ENCODE assay signal across 11 mouse cellular contexts in the genomic region with DNA sequence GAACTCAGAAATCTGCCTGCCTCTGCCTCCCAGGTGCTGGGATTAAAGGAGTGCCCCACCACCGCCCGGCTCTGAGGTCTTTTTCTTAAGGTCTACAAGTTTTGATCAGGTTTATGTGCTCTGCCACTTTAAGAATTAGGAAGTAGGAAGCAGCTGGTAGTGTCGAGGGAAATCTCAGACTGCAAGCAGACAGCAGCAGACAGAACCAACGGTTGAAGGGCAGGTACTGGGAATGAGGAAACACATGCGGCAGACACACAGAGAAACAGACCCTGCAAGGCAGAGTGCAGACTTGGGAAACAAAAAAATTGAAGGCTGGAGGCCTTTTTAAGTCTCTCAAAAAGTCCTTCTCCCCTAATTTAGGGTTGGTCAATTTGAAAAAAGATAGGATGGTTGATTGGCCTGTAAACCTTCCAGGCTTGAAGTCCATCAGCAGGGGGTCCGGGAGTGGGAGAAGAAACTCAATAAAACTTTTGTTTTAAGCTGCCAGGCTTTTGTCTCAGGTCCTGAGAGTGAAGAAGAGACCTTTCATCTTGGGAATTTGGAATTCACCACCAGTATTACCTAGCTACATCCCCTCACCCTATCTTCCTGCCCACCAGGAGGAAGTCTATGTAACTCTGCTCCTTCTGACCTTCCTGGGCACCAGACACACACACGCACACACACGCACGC. TPM values are rescaled to one million over a fixed set of nuclear protein-coding genes. Genes with fewer than 3 reads are reported as not detected.
DNase-seq lines count a peak whose midpoint lies in the region; ATAC-seq lines count a peak whose summit lies in the region.
"Had no signal": no experiment of that assay in that cellular context is flagged by ENCODE, and none has a peak within 500 bp of the region (broad histone marks: within the 10 kb centered on the region; RNA-seq: fewer than 3 reads in every experiment).

No protein-coding gene starts in this region.

- DNase-seq in heart, adult 18-20 months, result no peak
- peak; percentile 60 to 71 for DNase-seq in spleen, postnatal 36 days (ENCODE audit: low spot score in 2 of 2)
- no peak for DNase-seq in spleen, postnatal 14 days (ENCODE audit: low spot score in 2 of 2)
- no peak for DNase-seq in liver, embryonic 13.5 days
- peak; percentile 43 to 51 for DNase-seq in thymus, postnatal 36 days
- DNase-seq in cerebellum, postnatal 14 days, result no peak
- DNase-seq in embryo, embryonic 10 days (ENCODE audit: low spot score), result no peak
- DNase-seq: embryo, embryonic 11 days; kidney, adult 11 months had no signal

- peak overlapping the region; percentile 93 for H3K27ac ChIP-seq in heart, embryonic 15.5 days
- H3K27ac ChIP-seq in liver, embryonic 13.5 days, result peak overlapping the region; percentile 89
- H3K27ac ChIP-seq: midbrain, embryonic 12.5 days had no signal

- H3K9ac ChIP-seq in heart, embryonic 15.5 days, result no peak overlapping the region
- no peak overlapping the region for H3K9ac ChIP-seq in liver, embryonic 13.5 days
- H3K9ac ChIP-seq: midbrain, embryonic 12.5 days had no signal

- peaks cover 66% of the 10 kb centered on the region for H3K4me1 ChIP-seq in heart, embryonic 15.5 days (replicated peaks)
- peaks cover 92% of the 10 kb centered on the region for H3K4me1 ChIP-seq in liver, embryonic 13.5 days (replicated peaks)

- no peak for ATAC-seq in heart, embryonic 15.5 days (replicated peaks; ENCODE audit: insufficient number of reproducible peaks, insufficient read depth, low FRiP score, low read depth)
- ATAC-seq in liver, embryonic 13.5 days (ENCODE audit: low read depth), result no peak

- H3K9me3 ChIP-seq in heart, embryonic 15.5 days (replicated peaks), result no peaks in the 10 kb centered on the region
- H3K9me3 ChIP-seq in liver, embryonic 13.5 days (replicated peaks), result no peaks in the 10 kb centered on the region
- H3K9me3 ChIP-seq: midbrain, embryonic 12.5 days had no signal

- no peak overlapping the region for H3K4me2 ChIP-seq in heart, embryonic 15.5 days
- no peak overlapping the region for H3K4me2 ChIP-seq in liver, embryonic 13.5 days
- H3K4me2 ChIP-seq: midbrain, embryonic 12.5 days had no signal

- no peak overlapping the region for H3K4me3 ChIP-seq in heart, embryonic 15.5 days
- H3K4me3 ChIP-seq in liver, embryonic 13.5 days (replicated peaks), result no peak overlapping the region
- H3K4me3 ChIP-seq: midbrain, embryonic 12.5 days had no signal

- 51% methylated on average over 9 of the region's 9 CpGs for whole genome bisulfite sequencing in heart, embryonic 15.5 days
- WGBS in liver, embryonic 13.5 days (ENCODE audit: insufficient replicate concordance), result 37% methylated on average over 9 of the region's 9 CpGs

- H3K27me3 ChIP-seq in heart, embryonic 15.5 days, result no peaks in the 10 kb centered on the region
- H3K27me3 ChIP-seq in liver, embryonic 13.5 days, result no peaks in the 10 kb centered on the region

- no peaks in the 10 kb centered on the region for H3K36me3 ChIP-seq in heart, embryonic 15.5 days
- no peaks in the 10 kb centered on the region for H3K36me3 ChIP-seq in liver, embryonic 13.5 days
- H3K36me3 ChIP-seq: midbrain, embryonic 12.5 days had no signal

RNA-seq across cellular contexts. Expression of gene Ccnd3, which starts 4.3 kb away (rescaled TPM):
- polyA plus RNA-seq in heart, embryonic 15.5 days (2015; fragmentation: Nextera tagmentation; extraction: Ambion mirVana), result 369 and 456 TPM in 2 replicates
- 10 to 100 TPM; 83.3 to 87.1 TPM for total RNA-seq in heart, adult 18-20 months (2021)
- 387 and 400 TPM in 2 replicates for polyA plus RNA-seq in liver, embryonic 13.5 days (2015; fragmentation: Nextera tagmentation; extraction: Ambion mirVana)

RNA-seq across cellular contexts. Expression of gene Taf8, which starts 7.1 kb away (rescaled TPM):
- 17.0 and 20.5 TPM in 2 replicates for polyA plus RNA-seq in heart, embryonic 15.5 days (2015; fragmentation: Nextera tagmentation; extraction: Ambion mirVana)
- total RNA-seq in heart, adult 18-20 months (2021), result 10 to 100 TPM; 10.2 to 10.4 TPM
- polyA plus RNA-seq in liver, embryonic 13.5 days (2015; fragmentation: Nextera tagmentation; extraction: Ambion mirVana), result 14.4 and 14.5 TPM in 2 replicates

Comparison
In these comparisons a context has a peak if more than half of its experiments do, and no peak if none do; other contexts are left out.
1. DNase-seq: peak in spleen, postnatal 36 days (2 of 2) and thymus, postnatal 36 days (2 of 2); none in heart, adult 18-20 months (0 of 2), spleen, postnatal 14 days (0 of 2), liver, embryonic 13.5 days (single experiment), cerebellum, postnatal 14 days (0 of 2) and embryo, embryonic 10 days (single experiment).